Mouse (Mus musculus) B cell, adult 2 months (primary cell): ENCODE data around the gene Rbm19.

Source experiments
- DNase-seq, 2 experiments: peaks; one replicate each; pipeline ENCODE4 v3.0.0; 2022

Rbm19 gene

DNA sequence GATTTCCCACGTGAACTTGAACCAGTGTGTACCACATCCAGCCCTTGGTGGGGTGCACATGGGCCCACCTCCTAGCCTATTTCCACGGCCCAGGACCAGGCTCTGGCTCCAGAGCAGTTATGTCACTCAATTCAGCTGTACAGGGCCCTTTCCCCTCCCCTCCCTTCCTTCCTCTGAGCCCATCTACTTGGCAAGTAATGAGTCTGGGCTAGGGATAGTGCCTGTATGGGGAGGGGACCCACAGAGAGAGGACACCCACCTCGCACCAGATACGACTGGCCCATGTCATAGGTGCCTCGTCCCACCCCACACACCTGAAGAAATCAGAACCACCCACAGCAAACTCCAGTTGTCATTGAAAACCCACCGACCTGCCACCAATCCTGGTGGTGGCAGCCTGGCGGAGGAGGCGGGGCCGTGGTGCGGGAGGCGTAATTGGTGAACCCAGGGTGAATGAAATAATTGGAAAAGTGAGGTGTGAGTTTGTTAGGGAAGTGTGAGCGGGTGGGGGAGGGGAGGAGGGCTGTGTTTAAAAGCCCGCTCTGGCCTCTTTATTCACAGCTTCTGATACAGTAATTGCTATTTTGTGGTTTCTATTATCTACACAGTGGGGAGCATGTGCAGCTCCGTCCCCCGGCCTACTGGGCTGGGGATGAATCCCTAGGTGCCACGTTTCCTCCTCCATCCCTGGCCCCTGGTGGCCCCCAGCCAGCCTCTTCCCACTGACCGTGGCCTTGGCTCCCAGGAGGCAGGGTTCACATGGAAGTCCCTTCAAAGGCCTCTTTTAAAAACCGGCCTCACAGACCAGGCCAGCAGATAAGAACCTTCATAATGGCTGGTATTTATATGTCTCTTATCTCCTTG, 55.8 kb downstream of the Rbm19 start:
- no peak for DNase-seq

DNA sequence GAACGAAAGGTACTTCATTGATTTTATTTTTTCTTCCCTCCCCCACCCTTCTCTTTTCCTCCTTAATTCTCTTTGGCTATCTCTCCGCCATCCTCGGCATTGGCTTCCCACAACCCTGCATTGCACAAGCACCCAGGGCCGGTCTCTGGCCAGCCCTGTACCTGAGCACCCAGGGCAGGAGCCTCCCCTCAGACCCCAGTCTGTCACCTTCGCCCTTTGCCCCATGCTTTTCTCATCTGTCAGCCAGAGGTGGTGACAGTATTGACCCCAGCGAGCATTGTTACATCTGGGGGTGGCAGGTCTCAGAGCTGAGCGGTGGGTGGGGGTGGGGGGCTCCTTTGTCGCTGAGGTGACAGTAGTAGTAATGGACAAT, 56.5 kb downstream of the Rbm19 start:
- DNase-seq = no peak

DNA sequence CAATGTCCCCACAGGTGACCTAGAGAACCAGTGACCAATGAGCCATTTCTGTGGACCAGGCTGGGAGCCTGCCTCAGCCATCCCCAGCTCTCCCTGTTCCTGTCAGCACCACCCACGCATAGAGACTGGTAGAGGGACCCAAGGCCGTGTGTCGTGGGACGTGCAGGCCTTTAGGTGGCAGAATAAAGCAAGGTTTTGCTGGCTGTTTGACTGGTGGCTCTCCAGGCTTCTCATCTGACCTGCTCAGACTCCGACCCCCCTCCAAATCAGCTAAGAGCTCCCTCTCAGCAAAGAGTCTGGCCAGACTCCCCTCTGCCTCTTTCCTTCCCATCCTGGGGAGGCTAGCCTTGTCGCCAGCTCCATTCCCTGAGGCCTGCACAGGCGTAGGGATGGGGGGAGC, 58.1 kb downstream of the Rbm19 start:
- no peak for DNase-seq

DNA sequence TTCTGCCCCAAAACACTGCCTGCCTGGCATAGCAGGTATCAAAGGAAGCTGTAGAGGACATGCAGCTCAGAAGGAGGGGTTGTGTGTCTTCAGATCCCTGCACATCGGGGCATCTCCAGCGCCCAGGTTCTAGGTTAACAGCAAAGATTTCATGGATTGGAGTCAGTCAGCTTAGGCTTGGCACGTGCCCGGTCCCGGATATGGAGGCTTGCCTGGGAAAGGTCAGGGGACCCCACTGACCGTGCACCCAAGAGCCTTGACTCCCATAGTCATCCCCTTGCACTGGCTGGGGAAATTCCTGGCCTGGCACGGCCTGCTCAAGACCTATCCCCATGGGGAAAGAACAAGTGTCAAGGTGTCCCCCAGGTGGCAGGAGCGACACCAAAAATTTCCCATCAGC, 59.0 kb downstream of the Rbm19 start:
- DNase-seq = no peak

DNA sequence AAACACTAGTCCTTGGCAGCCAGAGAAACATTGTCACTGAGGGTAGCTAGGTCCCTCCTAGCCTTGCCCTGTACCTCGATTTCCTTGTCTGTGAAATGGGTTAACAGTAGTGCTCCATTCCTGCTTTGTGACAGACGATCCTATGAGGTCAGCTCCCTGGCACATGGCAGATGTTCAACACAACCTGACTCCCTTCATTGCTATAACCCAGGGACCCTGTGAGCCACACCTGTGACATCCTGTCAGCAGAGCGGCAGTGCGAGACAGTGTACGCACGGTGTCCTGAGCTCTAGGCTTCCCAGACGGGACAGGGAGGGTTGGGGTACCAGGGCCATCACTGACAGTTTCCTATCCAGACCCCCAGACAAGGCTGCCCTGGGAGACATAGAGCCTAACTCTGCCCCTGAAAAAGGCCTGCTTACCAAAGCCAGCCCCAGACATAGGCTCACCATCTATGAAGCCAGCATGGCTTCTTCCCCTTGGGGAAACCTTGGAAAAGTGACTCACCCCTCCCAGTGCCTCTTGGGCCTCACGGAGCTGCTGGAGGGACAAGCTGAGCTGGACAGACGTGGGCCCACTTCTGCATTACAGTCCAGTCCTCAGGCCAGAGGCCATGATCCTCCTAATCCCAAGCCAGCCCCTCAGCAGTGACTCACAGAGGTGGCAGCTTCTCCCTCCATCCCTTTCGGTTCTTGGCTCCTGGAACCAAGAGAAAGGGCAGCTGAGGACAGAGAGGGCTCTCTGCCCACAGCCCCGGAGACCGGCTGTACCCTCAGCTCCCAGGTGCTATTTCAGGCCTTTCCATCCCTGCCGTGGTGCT, 60.2 kb downstream of the Rbm19 start:
- no peak for DNase-seq

DNA sequence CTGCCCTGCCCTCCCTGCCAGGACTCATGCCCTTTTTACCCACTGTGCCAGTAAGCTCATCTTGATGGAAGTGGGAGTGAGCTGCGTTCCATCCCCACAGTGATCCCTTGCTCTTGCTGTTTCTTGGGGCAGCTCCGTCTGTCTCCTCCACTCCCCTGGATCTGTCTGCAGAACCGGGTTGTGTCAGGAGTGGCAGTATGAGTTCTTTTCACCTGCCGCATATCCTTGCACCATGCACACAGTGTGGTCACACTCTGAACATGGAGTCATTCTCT, 60.7 kb downstream of the Rbm19 start:
- no peak for DNase-seq

- no peak for DNase-seq
These were observed 63.8 kb downstream of the Rbm19 start for GRCm38 (mm10) chr5:120180102-120180501.

DNA sequence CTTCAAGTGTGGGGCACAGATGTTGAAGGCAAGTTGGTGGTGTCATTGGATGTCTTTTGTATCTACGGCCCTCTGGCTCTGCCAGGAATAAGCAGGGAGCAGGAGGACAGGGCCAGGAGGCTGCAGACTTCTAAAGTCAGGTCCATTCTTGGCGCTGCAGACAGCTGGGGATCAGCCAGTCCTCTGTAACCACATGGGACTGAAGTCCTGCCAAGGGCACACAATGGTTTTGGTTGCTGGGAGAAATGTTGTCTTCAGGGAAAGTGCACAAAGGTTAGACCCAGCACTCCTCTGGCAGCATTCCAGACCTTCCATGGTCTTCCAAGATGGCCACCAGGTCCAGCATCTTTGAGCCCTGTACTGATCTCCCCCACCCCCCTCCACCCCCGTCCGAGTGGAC, 65.1 kb downstream of the Rbm19 start:
- DNase-seq = no peak

- DNase-seq = no peak
These were observed 67.1 kb downstream of the Rbm19 start for GRCm38 (mm10) chr5:120183321-120183720.

DNA sequence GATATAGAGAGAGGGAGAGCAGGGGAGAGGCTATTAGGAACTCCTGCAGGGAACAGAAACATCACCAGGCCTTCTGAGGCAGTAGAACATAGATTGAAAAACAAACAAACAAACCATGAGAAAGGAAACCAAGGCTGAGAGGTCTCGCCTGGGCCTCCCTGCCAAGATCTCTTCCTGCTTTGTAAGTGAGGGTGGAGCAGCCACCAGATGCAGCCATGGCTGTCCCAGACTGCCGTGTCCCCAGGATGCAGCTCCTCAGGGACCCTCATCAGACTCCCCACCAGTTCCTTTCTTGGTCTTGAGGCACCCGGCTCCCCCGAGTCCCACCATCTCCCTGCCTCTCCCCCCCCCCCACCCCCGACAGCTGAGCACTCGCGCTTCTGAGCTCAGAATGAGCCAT, 67.5 kb downstream of the Rbm19 start:
- no peak for DNase-seq

GRCm38 (mm10) chr5:120185949-120186348, 69.7 kb downstream of the Rbm19 start:
- no peak for DNase-seq

DNA sequence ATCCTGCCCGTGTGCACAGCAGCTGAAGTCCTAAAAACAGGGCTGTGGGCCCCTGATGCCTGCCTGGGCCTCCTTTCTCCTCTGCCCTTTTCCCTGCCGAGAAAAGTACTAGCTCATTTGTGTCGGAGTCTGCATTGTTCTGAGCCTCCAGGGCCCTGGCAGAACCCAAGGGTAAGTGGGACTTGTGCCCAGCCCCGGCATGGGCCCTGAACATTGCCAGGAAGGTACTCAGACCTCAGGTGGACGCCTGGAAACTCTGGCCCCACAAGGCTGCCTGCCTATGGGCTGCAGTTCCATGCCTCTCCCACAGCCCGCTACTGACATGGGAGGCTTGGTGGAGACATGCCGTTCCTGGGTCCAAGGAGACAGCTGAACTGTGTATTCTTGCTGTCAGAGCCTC, 72.3 kb downstream of the Rbm19 start:
- DNase-seq = no peak

GRCm38 (mm10) chr5:120190001-120190582, 73.8 kb downstream of the Rbm19 start:
- DNase-seq = no peak

- no peak for DNase-seq
These were observed 75.4 kb downstream of the Rbm19 start for GRCm38 (mm10) chr5:120191620-120192019.

DNA sequence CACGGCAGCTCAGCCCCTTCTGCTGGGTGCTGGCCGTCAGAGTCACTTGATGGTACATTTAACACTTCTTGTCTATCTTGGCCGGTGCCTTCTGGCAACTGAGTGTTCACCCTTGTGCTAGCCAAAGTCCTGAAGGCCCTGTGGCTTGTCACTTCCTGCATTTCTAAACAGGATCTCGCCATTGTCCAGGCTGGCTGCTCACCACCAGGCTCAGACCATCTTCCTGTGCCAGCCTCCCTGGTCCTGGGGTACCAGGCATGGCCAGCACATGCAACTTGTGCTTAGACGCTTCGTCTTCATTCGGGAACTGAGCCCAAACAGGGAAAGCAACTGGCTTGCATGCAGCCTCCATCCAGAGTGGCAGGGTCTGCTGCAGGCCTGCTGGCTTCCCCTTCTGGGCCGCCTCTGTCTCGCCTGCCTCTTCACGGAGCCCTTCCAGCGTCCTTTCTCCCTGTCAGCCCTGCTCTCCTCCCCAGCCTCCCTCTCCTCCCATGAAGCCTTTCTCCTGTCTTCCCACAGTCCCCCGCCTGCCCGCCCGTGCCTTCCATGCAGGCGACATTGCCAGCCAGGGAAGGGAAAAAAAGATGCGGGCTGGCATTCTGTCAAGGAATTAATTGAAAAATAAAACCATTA, 78.2 kb downstream of the Rbm19 start:
- no peak for DNase-seq

- DNase-seq = no peak
These were observed 78.7 kb downstream of the Rbm19 start for GRCm38 (mm10) chr5:120194948-120195347.

DNA sequence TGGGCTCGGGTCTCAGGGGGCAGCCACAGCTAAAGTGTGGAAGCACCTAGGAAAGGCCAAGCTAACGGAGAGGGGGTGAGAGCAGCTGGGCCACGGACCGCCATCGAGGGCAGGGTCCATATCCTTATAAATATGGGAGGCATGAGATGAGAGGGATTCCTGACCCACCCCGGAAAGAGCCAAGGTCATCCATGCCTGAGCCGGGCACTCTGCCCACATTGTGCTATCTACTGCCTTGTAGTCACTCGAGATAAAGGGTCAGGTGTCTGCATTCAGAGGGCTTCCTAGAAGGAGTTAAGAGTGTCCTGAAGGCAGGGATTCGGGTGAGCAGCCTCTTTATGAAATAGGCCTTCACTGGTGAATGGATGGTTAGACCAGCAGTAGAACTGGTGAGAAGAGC, 80.6 kb downstream of the Rbm19 start:
- DNase-seq = no peak

DNA sequence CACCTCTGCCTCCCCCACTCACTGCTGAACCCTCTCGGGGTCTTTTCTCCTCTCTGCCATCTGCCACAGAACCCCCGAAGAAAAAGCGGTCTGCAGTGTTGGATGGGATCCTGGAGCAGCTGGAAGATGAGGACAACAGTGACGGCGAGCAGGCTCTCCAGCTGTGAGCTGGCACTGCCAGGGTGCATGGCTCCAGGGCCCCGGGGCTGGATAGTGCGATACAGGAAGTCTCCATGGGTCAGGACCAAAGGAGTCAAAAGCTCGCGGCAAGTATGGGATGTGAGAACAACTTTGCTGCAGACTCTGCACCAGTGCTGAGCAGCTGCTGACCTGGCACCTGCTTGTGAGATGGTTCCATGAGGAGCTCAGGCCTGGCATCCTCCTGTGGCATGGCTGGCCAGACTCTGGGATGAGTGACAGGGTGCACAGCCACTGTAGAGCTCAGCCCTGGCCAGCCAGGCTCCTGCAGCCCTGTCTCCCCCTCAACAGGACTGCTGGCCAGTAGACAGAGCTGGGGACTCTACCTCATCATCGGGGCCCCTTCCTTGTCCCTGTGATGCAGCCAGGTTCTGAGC, 81.6 kb downstream of the Rbm19 start:
- DNase-seq = no peak

DNA sequence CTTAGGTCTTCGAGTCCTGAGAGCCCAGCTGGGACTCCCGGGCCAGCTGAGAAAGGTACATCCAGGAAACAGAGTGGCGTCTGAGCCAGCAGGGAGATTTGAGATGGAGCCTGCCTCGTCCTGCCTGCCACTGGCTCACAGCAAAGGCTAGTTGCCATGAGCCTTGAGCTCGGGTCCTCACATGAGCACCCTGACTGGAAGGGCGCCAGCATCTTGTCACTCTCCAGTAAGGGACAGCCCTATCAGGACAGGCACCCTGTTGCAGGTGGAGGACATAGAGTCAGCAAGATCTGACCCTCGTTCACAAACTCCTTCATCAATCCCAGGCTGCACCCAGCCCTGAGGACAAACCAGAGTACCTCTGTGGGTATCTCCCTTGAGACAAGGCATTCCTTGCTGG, 83.6 kb downstream of the Rbm19 start:
- no peak for DNase-seq

DNA sequence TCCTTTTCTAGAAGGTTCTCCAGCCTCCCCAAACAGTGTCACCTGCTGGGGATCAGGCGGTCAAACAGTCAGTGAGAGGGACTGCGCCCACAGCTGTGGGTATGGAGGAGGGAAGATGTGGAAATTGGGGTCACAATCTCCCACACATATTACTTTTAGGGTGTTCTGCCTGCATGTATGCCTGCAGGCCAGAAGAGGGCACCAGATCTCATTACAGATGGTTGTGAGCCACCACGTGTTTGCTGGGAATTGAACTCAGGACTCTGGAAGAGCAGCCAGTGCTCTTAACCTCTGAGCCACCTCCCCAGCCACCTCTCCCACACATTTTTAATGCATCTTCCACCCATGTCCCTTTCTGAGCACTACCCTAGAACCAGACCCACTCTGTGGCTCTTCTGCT, 88.1 kb downstream of the Rbm19 start:
- no peak for DNase-seq

GRCm38 (mm10) chr5:120206313-120206943, 90.2 kb downstream of the Rbm19 start:
- DNase-seq = no peak

- DNase-seq = no peak
These were observed 91.2 kb downstream of the Rbm19 start for GRCm38 (mm10) chr5:120207492-120207891.

DNA sequence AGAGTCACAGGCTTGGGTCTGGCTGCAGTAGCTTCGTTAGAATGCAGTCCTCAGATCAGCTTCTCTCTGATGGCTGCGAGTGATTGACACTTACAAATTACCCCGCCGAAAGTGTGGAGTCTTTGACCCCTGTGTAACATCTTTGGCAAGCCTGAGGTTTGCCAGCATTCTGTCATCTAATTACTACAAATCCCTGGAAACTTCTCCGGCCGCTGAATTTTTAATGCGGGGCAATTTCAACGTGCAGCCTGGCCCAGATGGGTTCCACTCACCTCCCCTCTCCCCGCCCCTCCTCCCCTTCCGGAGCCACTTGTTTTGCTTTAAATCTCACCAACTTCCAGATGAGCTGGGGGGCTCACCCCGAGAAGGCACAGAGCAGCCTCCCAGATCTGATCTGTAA, 94.4 kb downstream of the Rbm19 start:
- DNase-seq = no peak
